Mouse (Mus musculus): Measurements from ENCODE around the gene Olfr1029.

Olfr1029 gene

GRCm38 (mm10) chr2:85973595-85973994, at the start of gene Olfr1029:
TSS of gene Olfr1029 (plus strand) at chr2:85973895.
- DNase-seq (ENCODE audit: inconsistent age in 2 of 2, low spot score in 1 of 2) = no peak

- DNase-seq (ENCODE audit: inconsistent age in 2 of 2, low spot score in 1 of 2) = no peak
Measured at GRCm38 (mm10) chr2:85950137-85950536, 23.6 kb upstream of the Olfr1029 start, which contains the start of gene Olfr1028. TSS of gene Olfr1028 (plus strand) at chr2:85950437.

GRCm38 (mm10) chr2:85978976-85979375, 5.3 kb downstream of the Olfr1029 start, which contains the start of gene Olfr1030:
TSS of gene Olfr1030 (plus strand) at chr2:85979276.
- no peak for DNase-seq (ENCODE audit: inconsistent age in 2 of 2, low spot score in 1 of 2)

GRCm38 (mm10) chr2:85990004-85990403, 16.3 kb downstream of the Olfr1029 start, which contains the start of gene Olfr1031:
TSS of gene Olfr1031 (plus strand) at chr2:85990304.
- DNase-seq (ENCODE audit: inconsistent age in 2 of 2, low spot score in 1 of 2) = no peak

- no peak for DNase-seq (ENCODE audit: inconsistent age in 2 of 2, low spot score in 1 of 2)
Measured at GRCm38 (mm10) chr2:86005240-86005639, 31.5 kb downstream of the Olfr1029 start, which contains the start of gene Olfr1032. TSS of gene Olfr1032 (plus strand) at chr2:86005540.

GRCm38 (mm10) chr2:86020406-86020805, 46.7 kb downstream of the Olfr1029 start, which contains the start of gene Olfr1033:
TSS of gene Olfr1033 (plus strand) at chr2:86020633.
- DNase-seq (ENCODE audit: inconsistent age in 2 of 2, low spot score in 1 of 2) = peak; percentile 4 to 56

- DNase-seq (ENCODE audit: inconsistent age in 2 of 2, low spot score in 1 of 2) = peak; percentile 22 to 59
Measured at GRCm38 (mm10) chr2:86021518-86021917, 47.8 kb downstream of the Olfr1029 start.
